Mouse (Mus musculus) gastrocnemius, postnatal 10 days (tissue): ENCODE results near the gene Olfr1408. TPM values are rescaled to one million over a fixed set of nuclear protein-coding genes. Genes with fewer than 3 reads are reported as not detected.

Source experiments
- DNase-seq: peaks from one replicate; pipeline ENCODE4 v3.0.0; 2021; ENCODE audit warnings: mixed read lengths
- long read RNA-seq, 2 experiments: library from polyadenylated mRNA; stranded (forward); transcript quantifications; one replicate each; pipeline ENCODE4 v2.0.0; 2021
- total RNA-seq, 2 experiments: library from RNA; stranded (reverse); gene quantifications; 2 replicates each; pipeline ENCODE4 v1.2.3; 2021

The Olfr1408 gene
- total RNA-seq: not detected
- long read RNA-seq, experiment 1: 0 reads
- long read RNA-seq, experiment 2: 0 reads

DNA sequence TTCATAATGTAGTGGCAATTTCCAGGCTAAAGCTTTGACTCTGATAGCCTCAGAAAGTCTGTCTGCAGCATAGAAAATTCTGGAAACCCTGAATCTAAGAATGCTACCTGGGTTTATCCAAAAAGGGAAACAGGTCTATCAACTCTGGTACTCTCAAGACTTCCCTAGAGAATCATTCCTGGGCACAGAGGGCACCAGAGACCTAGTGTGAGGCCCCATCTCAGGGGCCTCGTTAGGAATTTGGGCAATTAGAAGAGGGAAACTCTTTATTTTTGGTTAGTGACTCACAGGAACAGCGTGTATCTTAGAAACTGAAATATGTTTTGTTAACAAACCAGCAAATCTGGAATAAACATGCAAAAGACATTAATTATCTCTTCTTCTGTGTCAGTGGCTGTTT, at the start of gene Olfr1408:
Olfr1408 (minus strand) TSS at position 101 of the 400 bp plus-strand sequence.
- no peak for DNase-seq

DNA sequence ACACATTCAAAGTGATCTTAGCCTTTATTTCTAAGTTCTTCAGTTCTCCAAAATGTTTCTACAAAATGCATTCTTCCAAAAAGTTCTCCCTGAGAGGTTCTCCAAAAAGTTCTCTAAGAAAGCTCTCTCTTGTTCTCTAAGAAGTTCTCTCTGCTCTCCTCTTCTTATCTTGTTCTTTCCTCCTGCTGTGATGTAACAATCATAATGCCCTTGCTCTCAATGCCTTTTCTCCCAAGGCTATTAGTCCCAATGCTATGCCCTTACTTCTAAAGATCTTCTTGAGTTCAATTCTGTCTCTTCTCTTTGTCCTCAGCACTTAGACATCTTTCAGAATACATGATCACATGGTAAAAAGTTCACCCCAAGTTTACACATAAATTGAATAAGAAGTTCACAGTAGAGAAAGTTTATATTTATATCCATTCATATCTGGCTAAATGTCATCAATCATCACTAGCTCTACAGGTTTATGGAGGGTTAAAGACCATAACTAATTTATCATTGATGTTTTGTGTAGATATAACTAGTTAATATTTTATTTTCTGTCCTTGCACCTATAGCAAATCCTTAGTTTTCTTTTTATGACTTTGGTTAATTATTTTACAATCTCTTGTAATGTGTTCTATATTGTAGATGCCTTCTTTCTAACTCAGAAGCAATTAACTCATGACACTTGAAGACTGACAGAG, 37.1 kb upstream of the Olfr1408 start:
- no peak for DNase-seq

Other genes with a start within 250 kb of the Olfr1408 start
- gene Apcs, start 242.3 kb downstream of the Olfr1408 start, total RNA-seq: not detected
- gene Olfr16, start 187.0 kb downstream of the Olfr1408 start, total RNA-seq: not detected
- not detected for gene Olfr1406, start 53.3 kb upstream of the Olfr1408 start, total RNA-seq
- not detected for gene Olfr218, start 60.4 kb upstream of the Olfr1408 start, total RNA-seq
- not detected for gene Olfr1404, start 75.0 kb upstream of the Olfr1408 start, total RNA-seq
- under 1 TPM in 1 of 2 experiments, not detected in 1; 0.54 TPM for gene Fcer1a, start 89.8 kb upstream of the Olfr1408 start, total RNA-seq
- gene Olfr418, start 128.6 kb upstream of the Olfr1408 start, total RNA-seq: not detected
- not detected for gene Mptx2, start 140.4 kb upstream of the Olfr1408 start, total RNA-seq
- 10 to 100 TPM in 1 of 2 experiments, 1 to 10 TPM in 1; 8.4 to 11.3 TPM for gene Ackr1, start 196.4 kb upstream of the Olfr1408 start, total RNA-seq
- 1 to 10 TPM in 1 of 2 experiments, under 1 TPM in 1; 0.26 to 1.0 TPM for gene Aim2, start 213.5 kb upstream of the Olfr1408 start, total RNA-seq
- 10 to 100 TPM; 22.9 to 31.4 TPM for gene Cadm3, start 230.3 kb upstream of the Olfr1408 start, total RNA-seq